Mouse (Mus musculus) midbrain, postnatal 0 days (tissue): ENCODE results near the gene Tmem86b. TPM values are rescaled to one million over a fixed set of nuclear protein-coding genes. Genes with fewer than 3 reads are reported as not detected.

ENCODE experiments used
- ATAC-seq: fragments of 200-750 bp; cut with Nextera tagmentation; 2 replicates; pipeline ENCODE4 v1.8.0; 2017; ENCODE audit warnings: moderate number of reproducible peaks, mild to moderate bottlenecking, moderate TSS enrichment, moderate library complexity; ENCODE audit not compliant: low FRiP score
- DNase-seq: peaks from one replicate; pipeline ENCODE4 v3.0.0-alpha.2; 2015; ENCODE audit warnings: low spot score
- H3K27ac ChIP-seq: fragments of 300-500 bp; sonication (generic); 2 replicates; pipeline ENCODE4 v1.5.1; 2014; ENCODE audit warnings: low read depth, mild to moderate bottlenecking, low read length, mixed read lengths
- H3K27me3 ChIP-seq: fragments of 300-500 bp; sonication (generic); 2 replicates; pipeline ENCODE4 v1.6.1; 2014; ENCODE audit warnings: low read length, control low read depth, mixed read lengths; ENCODE audit not compliant: insufficient read depth
- H3K36me3 ChIP-seq: fragments of 300-500 bp; sonication (generic); 2 replicates; pipeline ENCODE4 v1.6.1; 2014; ENCODE audit warnings: low read length, control low read depth, mixed read lengths; ENCODE audit not compliant: insufficient read depth
- H3K4me1 ChIP-seq: fragments of 300-500 bp; sonication (generic); 2 replicates; pipeline ENCODE4 v1.6.1; 2014; ENCODE audit warnings: mild to moderate bottlenecking, control low read depth, antibody characterized with exemption, low read length, mixed read lengths; ENCODE audit not compliant: insufficient read depth
- H3K4me2 ChIP-seq: fragments of 300-500 bp; sonication (generic); 2 replicates; pipeline ENCODE4 v1.6.1; 2014; ENCODE audit warnings: low read depth, mild to moderate bottlenecking, low read length, mixed read lengths; ENCODE audit not compliant: poor library complexity, severe bottlenecking
- H3K4me3 ChIP-seq: fragments of 300-500 bp; sonication (generic); 2 replicates; pipeline ENCODE4 v1.5.1; 2014; ENCODE audit warnings: low read depth, mild to moderate bottlenecking, low read length, moderate library complexity
- H3K9ac ChIP-seq: fragments of 300-500 bp; sonication (generic); replicated peaks from 2 replicates; pipeline ENCODE4 v1.6.1; 2014; ENCODE audit warnings: mild to moderate bottlenecking, low read length, moderate library complexity, mixed read lengths; ENCODE audit not compliant: poor library complexity, severe bottlenecking
- H3K9me3 ChIP-seq: fragments of 300-500 bp; sonication (generic); 2 replicates; pipeline ENCODE4 v1.6.1; 2016; ENCODE audit warnings: low read length, control low read depth
- CTCF ChIP-seq: IDR thresholded peaks from 2 replicates; pipeline ENCODE4 v1.5.1; 2016; ENCODE audit warnings: antibody characterized with exemption, mild to moderate bottlenecking
- WGBS: fragments of 180-500 bp; shearing (Covaris S2); extraction: QIAGEN DNeasy Blood & Tissue Kit; methylation state at CpG from one replicate; pipeline ENCODE4 v1.1.7; 2014; 5-methylcytosine and 5-hydroxymethylcytosine counted together
- polyA plus RNA-seq: library from polyadenylated mRNA; unstranded; fragments of >200 nt; fragmentation: Nextera tagmentation; extraction: Ambion mirVana; gene quantifications from 2 replicates; pipeline ENCODE4 v1.2.1, GENCODE M21; 2015
- total RNA-seq: library from RNA; depleted of rRNA; stranded (reverse); fragments of >200 nt; gene quantifications from 2 replicates; pipeline ENCODE4 v1.2.3, GENCODE M21; 2014

The Tmem86b gene
- total and polyA plus RNA-seq, 2 experiments from 2014 or later = 1.00 to 17.4 TPM

DNA sequence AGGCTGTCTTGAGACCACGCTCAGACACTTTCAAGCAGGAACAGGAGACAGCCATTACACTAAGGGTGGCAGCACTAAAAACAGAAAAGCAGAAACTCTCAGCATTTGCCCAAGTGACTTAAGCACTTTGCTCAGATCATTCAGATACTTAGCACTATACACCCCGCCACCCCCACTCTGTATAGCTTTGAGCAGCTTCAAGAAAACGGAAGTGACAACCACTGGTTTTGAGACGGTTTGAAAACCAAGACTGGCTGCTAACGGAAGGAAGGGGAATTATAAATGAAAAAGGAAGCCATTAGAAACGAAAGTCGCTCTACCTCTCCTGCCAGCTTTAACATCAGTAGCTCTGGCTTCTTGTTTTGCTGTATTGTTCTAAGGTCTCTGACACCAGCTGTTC, 22.6 kb upstream of the Tmem86b start:
- TF ChIP-seq CTCF = no peak
- Histone ChIP-seq H3K4me1 (peaks cover 15% of the 10 kb centered on the region), H3K36me3 (peaks cover 11% of the 10 kb centered on the region; the same call in 1 of the 2 replicates), H3K9ac (no peak overlapping the region), H3K4me2 (no peak overlapping the region), H3K9me3 (no peaks in the 10 kb centered on the region), H3K4me3 (no peak overlapping the region), H3K27ac (no peak overlapping the region), H3K27me3 (no peaks in the 10 kb centered on the region)
- DNase-seq = no peak
- no peak for ATAC-seq
- 78% methylated on average over 7 of the region's 7 CpGs for WGBS

DNA sequence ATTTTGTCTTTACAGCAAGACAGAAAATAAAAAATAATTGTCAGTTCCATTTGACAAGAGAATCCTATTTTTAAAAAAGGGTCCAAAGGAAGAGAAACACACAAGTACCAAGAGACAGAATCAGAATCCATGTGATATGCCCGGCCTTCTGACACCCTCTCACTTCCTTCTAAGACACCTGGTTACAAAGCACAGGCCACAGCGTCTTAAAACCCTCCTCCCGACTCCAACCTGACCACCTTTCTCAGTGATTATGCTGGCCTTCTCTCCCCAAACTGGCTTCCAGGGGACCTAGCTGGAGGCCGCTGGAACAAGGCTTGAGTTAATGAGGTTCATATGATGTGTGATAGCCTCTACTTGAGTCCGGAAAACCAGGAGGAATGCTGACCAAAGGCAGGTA, 22.1 kb upstream of the Tmem86b start:
- Histone ChIP-seq H3K4me2 (no peak overlapping the region), H3K27ac (no peak overlapping the region), H3K9me3 (no peaks in the 10 kb centered on the region), H3K4me1 (peaks cover 15% of the 10 kb centered on the region), H3K36me3 (peaks cover 11% of the 10 kb centered on the region; the same call in 1 of the 2 replicates), H3K9ac (no peak overlapping the region), H3K4me3 (no peak overlapping the region), H3K27me3 (no peaks in the 10 kb centered on the region)
- DNase-seq (no peak), ATAC-seq (no peak)
- TF ChIP-seq CTCF = no peak
- WGBS = 85% methylated on average over 5 of the region's 5 CpGs

DNA sequence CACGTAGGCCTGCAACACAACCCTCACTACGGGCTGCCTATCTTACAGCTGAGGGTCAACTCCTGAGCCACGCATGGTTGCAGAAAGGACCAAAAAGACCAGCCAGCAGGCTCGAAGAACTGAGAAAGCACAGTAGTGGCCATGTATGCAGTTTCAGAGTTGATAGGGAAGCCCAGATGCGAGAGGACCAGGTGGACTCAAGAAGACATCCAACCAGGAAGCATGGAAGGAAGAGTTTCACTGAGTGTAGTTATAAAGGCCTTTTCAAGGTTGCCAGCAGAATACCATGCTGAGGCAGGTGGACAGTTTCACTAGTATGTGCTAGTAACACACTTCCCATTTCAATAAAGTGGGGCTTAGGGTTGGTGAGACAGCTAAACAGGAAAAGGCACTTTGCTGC, 21.5 kb upstream of the Tmem86b start:
- H3K27ac ChIP-seq = no peak overlapping the region
- no peaks in the 10 kb centered on the region for H3K27me3 ChIP-seq
- H3K4me1 ChIP-seq = peaks cover 13% of the 10 kb centered on the region
- 95% methylated on average over 5 of the region's 5 CpGs for WGBS
- DNase-seq (no peak), ATAC-seq (no peak)
- no peaks in the 10 kb centered on the region for H3K9me3 ChIP-seq
- no peak for TF ChIP-seq CTCF
- no peak overlapping the region for H3K4me3 ChIP-seq
- H3K9ac ChIP-seq = no peak overlapping the region
- peaks cover 11% of the 10 kb centered on the region; the same call in 1 of the 2 replicates for H3K36me3 ChIP-seq
- H3K4me2 ChIP-seq = no peak overlapping the region

DNA sequence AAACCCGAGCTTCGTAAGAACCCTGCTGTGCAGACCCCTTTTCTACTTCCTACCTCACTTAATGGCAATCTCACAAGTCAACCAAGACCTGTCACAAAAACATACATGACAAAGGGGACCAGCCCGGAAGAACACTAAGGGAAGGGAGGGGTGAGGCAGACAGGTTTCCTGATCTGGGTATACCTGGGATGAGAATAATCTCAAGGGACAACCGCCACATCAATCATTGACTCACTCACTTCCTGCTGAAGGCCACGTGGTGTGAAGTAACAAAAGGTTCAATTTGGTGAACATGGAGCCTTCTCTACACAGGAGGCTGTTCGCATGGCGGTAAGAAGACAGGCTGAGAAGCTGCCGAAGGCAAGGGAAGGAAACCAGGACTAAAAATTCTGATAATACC, 20.4 kb upstream of the Tmem86b start:
- Histone ChIP-seq H3K36me3 (peaks cover 11% of the 10 kb centered on the region; the same call in 1 of the 2 replicates), H3K9ac (no peak overlapping the region), H3K27ac (no peak overlapping the region), H3K4me3 (no peak overlapping the region), H3K4me1 (peaks cover 3% of the 10 kb centered on the region; the same call in 1 of the 2 replicates), H3K27me3 (no peaks in the 10 kb centered on the region), H3K4me2 (no peak overlapping the region), H3K9me3 (no peaks in the 10 kb centered on the region)
- no peak for TF ChIP-seq CTCF
- 79% methylated on average over 8 of the region's 8 CpGs for WGBS
- no peak for ATAC-seq
- no peak for DNase-seq

GRCm38 (mm10) chr7:4647992-4648391, 16.8 kb upstream of the Tmem86b start:
- Histone ChIP-seq H3K4me2 (no peak overlapping the region), H3K27me3 (no peaks in the 10 kb centered on the region), H3K4me1 (no peaks in the 10 kb centered on the region), H3K36me3 (peaks cover 32% of the 10 kb centered on the region), H3K27ac (no peak overlapping the region), H3K9ac (no peak overlapping the region), H3K9me3 (no peaks in the 10 kb centered on the region), H3K4me3 (no peak overlapping the region)
- DNase-seq = no peak
- WGBS = 89% methylated on average over 2 of the region's 2 CpGs
- TF ChIP-seq CTCF = no peak
- ATAC-seq = no peak

DNA sequence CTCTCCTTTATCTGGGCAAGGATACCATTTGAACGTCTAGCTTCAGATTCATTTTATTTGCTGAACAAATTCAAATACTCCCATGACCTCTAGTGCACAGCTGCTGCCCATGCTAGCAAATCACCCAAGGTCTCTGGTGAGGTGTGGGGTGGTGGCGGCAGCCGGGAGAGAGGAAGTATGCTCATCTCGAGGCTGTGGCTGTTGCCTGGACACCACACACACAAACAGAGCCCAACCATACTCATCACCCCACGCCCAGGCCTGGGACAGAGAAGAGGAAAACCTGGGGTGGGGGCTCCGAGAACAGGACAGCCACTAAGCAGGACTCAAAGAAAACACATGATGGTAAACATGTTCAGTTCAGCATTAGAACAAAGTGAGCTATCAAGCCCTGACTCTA, 16.1 kb upstream of the Tmem86b start:
- DNase-seq (no peak), ATAC-seq (no peak)
- H3K4me3 ChIP-seq = no peak overlapping the region
- no peak overlapping the region for H3K9ac ChIP-seq
- H3K4me1 ChIP-seq = no peaks in the 10 kb centered on the region
- H3K27ac ChIP-seq = no peak overlapping the region
- H3K4me2 ChIP-seq = no peak overlapping the region
- peaks cover 32% of the 10 kb centered on the region for H3K36me3 ChIP-seq
- TF ChIP-seq CTCF = no peak
- H3K27me3 ChIP-seq = no peaks in the 10 kb centered on the region
- WGBS = 80% methylated on average over 6 of the region's 6 CpGs
- no peaks in the 10 kb centered on the region for H3K9me3 ChIP-seq
